Mouse (Mus musculus) MEL (cell line): ENCODE data around the gene Lrrfip2.

ENCODE experiments used
- MXI1 ChIP-seq: IDR thresholded peaks from 2 replicates; pipeline ENCODE4 v1.6.1; 2011; ENCODE audit warnings: mild to moderate bottlenecking, low read depth, low read length, improper control_type of control experiment
- POLR2A ChIP-seq, 2 experiments: IDR thresholded peaks; 2 replicates each; pipeline ENCODE4 v1.6.1; 2011 to 2012; ENCODE audit warnings: low read length in 2 of 2, mild to moderate bottlenecking in 2 of 2, control low read depth in 1 of 2, improper control_type of control experiment in 1 of 2, low read depth in 1 of 2, moderate library complexity in 1 of 2; ENCODE audit not compliant: control insufficient read depth in 1 of 2, insufficient read depth in 1 of 2, poor library complexity in 1 of 2
- SIN3A ChIP-seq: IDR thresholded peaks from 2 replicates; pipeline ENCODE4 v1.6.1; 2012; ENCODE audit warnings: low read length, improper control_type of control experiment, inconsistent platforms
- TBP ChIP-seq: IDR thresholded peaks from 2 replicates; pipeline ENCODE4 v1.8.0; 2011; ENCODE audit warnings: low read depth, low read length, improper control_type of control experiment
- USF2 ChIP-seq, 2 experiments: IDR thresholded peaks; 2 replicates each; pipeline ENCODE4 v1.6.1; 2011 to 2012; ENCODE audit warnings: improper control_type of control experiment in 2 of 2, low read length in 2 of 2, borderline replicate concordance in 1 of 2, inconsistent platforms in 1 of 2, low read depth in 1 of 2, mild to moderate bottlenecking in 1 of 2; ENCODE audit not compliant: insufficient read depth in 1 of 2

- TF ChIP-seq USF2 (IDR thresholded peaks at IDR 0.05; ENCODE audit: borderline replicate concordance in 1 of 2, insufficient read depth in 1 of 2, low read depth in 1 of 2, low read length in 2 of 2) (no peak), MXI1 (no peak), TBP (no peak), SIN3A (no peak), POLR2A (IDR thresholded peaks at IDR 0.05; ENCODE audit: control insufficient read depth in 1 of 2, insufficient read depth in 1 of 2, low read depth in 1 of 2, low read length in 2 of 2, poor library complexity in 1 of 2) (no peak)
These were observed 106.0 kb downstream of the Lrrfip2 start for GRCm38 (mm10) chr9:111223406-111223805.
